Mouse (Mus musculus) lung, embryonic 16.5 days (tissue): ENCODE data around the gene Obp2b. TPM values are rescaled to one million over a fixed set of nuclear protein-coding genes. Genes with fewer than 3 reads are reported as not detected.

Source experiments
- ATAC-seq: fragments of 200-750 bp; cut with Nextera tagmentation; 2 replicates; pipeline ENCODE4 v1.8.0; 2017; ENCODE audit warnings: low read depth, mild to moderate bottlenecking, moderate library complexity
- H3K27ac ChIP-seq: fragments of 300-500 bp; sonication (generic); 2 replicates; pipeline ENCODE4 v1.5.1; 2014; ENCODE audit warnings: mild to moderate bottlenecking, control low read depth, low read length
- H3K27me3 ChIP-seq: fragments of 300-500 bp; sonication (generic); 2 replicates; pipeline ENCODE4 v1.6.1; 2014; ENCODE audit warnings: low read depth, low read length, mixed read lengths; ENCODE audit not compliant: control insufficient read depth, insufficient read depth
- H3K36me3 ChIP-seq: fragments of 300-500 bp; sonication (generic); 2 replicates; pipeline ENCODE4 v1.6.1; 2014; ENCODE audit warnings: low read length; ENCODE audit not compliant: control insufficient read depth, insufficient read depth
- H3K4me1 ChIP-seq: fragments of 300-500 bp; sonication (generic); replicated peaks from 2 replicates; pipeline ENCODE4 v1.6.1; 2014; ENCODE audit warnings: low read length, mixed read lengths; ENCODE audit not compliant: control insufficient read depth, insufficient read depth
- H3K4me2 ChIP-seq: fragments of 300-500 bp; sonication (generic); 2 replicates; pipeline ENCODE4 v1.6.1; 2014; ENCODE audit warnings: low read depth, low read length, control low read depth
- H3K4me3 ChIP-seq: fragments of 300-500 bp; sonication (generic); 2 replicates; pipeline ENCODE4 v1.5.1; 2014; ENCODE audit warnings: mild to moderate bottlenecking, low read length, control low read depth
- H3K9ac ChIP-seq: fragments of 300-500 bp; sonication (generic); 2 replicates; pipeline ENCODE4 v1.6.1; 2014; ENCODE audit warnings: low read length, control low read depth
- H3K9me3 ChIP-seq: fragments of 300-500 bp; sonication (generic); 2 replicates; pipeline ENCODE4 v1.6.1; 2016; ENCODE audit warnings: low read length; ENCODE audit not compliant: control insufficient read depth
- WGBS: fragments of 180-500 bp; shearing (Covaris S2); extraction: QIAGEN DNeasy Blood & Tissue Kit; methylation state at CpG from one replicate; pipeline ENCODE4 v1.1.7; 2014; 5-methylcytosine and 5-hydroxymethylcytosine counted together
- polyA plus RNA-seq: library from polyadenylated mRNA; unstranded; fragments of >200 nt; fragmentation: Nextera tagmentation; extraction: Ambion mirVana; gene quantifications from 2 replicates; pipeline ENCODE4 v1.2.1, GENCODE M21; 2015

The Obp2b gene
- polyA plus RNA-seq, 1 experiment from 2014 or later, result not detected

DNA sequence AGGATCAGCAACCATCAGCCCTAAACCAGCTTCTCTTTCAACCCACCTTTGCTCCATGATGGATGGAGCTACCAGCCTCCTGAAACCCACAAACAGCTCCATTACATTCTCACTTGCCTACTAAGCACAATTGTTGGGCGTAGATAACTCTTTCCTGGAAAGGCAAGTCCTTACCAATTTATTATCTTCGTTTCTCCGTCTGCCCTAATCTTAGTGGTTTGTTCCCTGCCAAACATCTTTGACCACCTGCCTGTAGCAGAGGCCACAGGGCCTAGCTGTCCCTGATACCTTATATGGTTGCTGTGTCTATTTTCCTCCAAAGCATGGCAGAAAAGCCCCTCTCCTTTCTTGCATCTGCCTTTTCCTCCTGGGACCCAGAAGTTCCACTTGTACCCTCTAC, 52.3 kb downstream of the Obp2b start:
- no peak for ATAC-seq

More for the DNA sequence above, 52.3 kb downstream of the Obp2b start:
- no peak overlapping the region for H3K27ac ChIP-seq
- H3K4me3 ChIP-seq, result no peak overlapping the region
- H3K36me3 ChIP-seq, result no peaks in the 10 kb centered on the region
- no peaks in the 10 kb centered on the region for H3K9me3 ChIP-seq
- H3K4me2 ChIP-seq, result no peak overlapping the region
- WGBS, result 77% methylated on average over 3 of the region's 3 CpGs
- no peak overlapping the region for H3K9ac ChIP-seq
- no peaks in the 10 kb centered on the region for H3K4me1 ChIP-seq
- H3K27me3 ChIP-seq, result no peaks in the 10 kb centered on the region

Other genes starting within 250 kb of the Obp2b start
- not detected in 2 replicates for gene Lcn12, start 243.1 kb upstream of the Obp2b start, polyA plus RNA-seq
- gene Fbxw5, start 236.3 kb upstream of the Obp2b start, polyA plus RNA-seq, result 80.8 and 81.1 TPM in 2 replicates
- 6.5 and 7.3 TPM in 2 replicates for gene C8g, start 235.3 kb upstream of the Obp2b start, polyA plus RNA-seq
- gene Traf2, start 190.1 kb upstream of the Obp2b start, polyA plus RNA-seq, result 38.2 and 39.1 TPM in 2 replicates
- gene Edf1, start 179.2 kb upstream of the Obp2b start, polyA plus RNA-seq, result 319 and 355 TPM in 2 replicates
- gene Mamdc4, start 162.2 kb upstream of the Obp2b start, polyA plus RNA-seq, result 3.1 and 8.2 TPM in 2 replicates
- gene Phpt1, start 161.8 kb upstream of the Obp2b start, polyA plus RNA-seq, result 164 and 167 TPM in 2 replicates
- 0.21 TPM in 1 of 2 replicates, not detected in the other for gene Ajm1, start 155.3 kb upstream of the Obp2b start, polyA plus RNA-seq
- gene Rabl6, start 128.5 kb upstream of the Obp2b start, polyA plus RNA-seq, result 60.7 and 61.8 TPM in 2 replicates
- gene Ccdc183, start 119.3 kb upstream of the Obp2b start, polyA plus RNA-seq, result 0.14 and 0.15 TPM in 2 replicates
- 30.5 and 35.6 TPM in 2 replicates for gene Tmem141, start 115.0 kb upstream of the Obp2b start, polyA plus RNA-seq
- gene Fcna, start 109.0 kb upstream of the Obp2b start, polyA plus RNA-seq, result 3.5 and 10.6 TPM in 2 replicates
- gene Lcn8, start 83.9 kb upstream of the Obp2b start, polyA plus RNA-seq, result 0.33 TPM in 1 of 2 replicates, not detected in the other
- gene Lcn5, start 79.1 kb upstream of the Obp2b start, polyA plus RNA-seq, result not detected in 2 replicates
- not detected in 2 replicates for gene Lcn6, start 60.2 kb upstream of the Obp2b start, polyA plus RNA-seq
- not detected in 2 replicates for gene Lcn10, start 54.3 kb upstream of the Obp2b start, polyA plus RNA-seq
- gene Obp2a, start 37.0 kb upstream of the Obp2b start, polyA plus RNA-seq, result not detected in 2 replicates
- gene Bmyc, start 30.3 kb upstream of the Obp2b start, polyA plus RNA-seq, result 60.2 and 63.4 TPM in 2 replicates
- gene Lcn3, start 28.6 kb downstream of the Obp2b start, polyA plus RNA-seq, result not detected in 2 replicates
- gene Lcn11, start 40.0 kb downstream of the Obp2b start, polyA plus RNA-seq, result not detected in 2 replicates
- not detected in 2 replicates for gene Gm13539, start 45.2 kb downstream of the Obp2b start, polyA plus RNA-seq
- not detected in 2 replicates for gene Glt6d1, start 78.8 kb downstream of the Obp2b start, polyA plus RNA-seq
- gene Lcn9, start 86.1 kb downstream of the Obp2b start, polyA plus RNA-seq, result not detected in 2 replicates
- not detected in 2 replicates for gene Sohlh1, start 110.2 kb downstream of the Obp2b start, polyA plus RNA-seq
- 0.24 and 0.46 TPM in 2 replicates for gene Kcnt1, start 126.7 kb downstream of the Obp2b start, polyA plus RNA-seq
- gene Camsap1, start 246.3 kb downstream of the Obp2b start, polyA plus RNA-seq, result 5.6 and 5.8 TPM in 2 replicates